Mouse (Mus musculus) hindbrain, embryonic 15.5 days (tissue): ENCODE measurements at regions not wholly inside any gene's neighbourhood (a gene's known extent, or its start where the extent isn't known, plus 50 kb on each side); places are given as distances from the start of the nearest gene placed in this dataset.

Source experiments
- ATAC-seq: fragments of 200-750 bp; cut with Nextera tagmentation; 2 replicates; pipeline ENCODE4 v1.8.0; 2017; ENCODE audit warnings: low read depth, moderate number of reproducible peaks, moderate TSS enrichment; ENCODE audit not compliant: low FRiP score
- H3K27ac ChIP-seq: fragments of 300-500 bp; sonication (generic); replicated peaks from 2 replicates; pipeline ENCODE4 v1.5.1; 2015; ENCODE audit warnings: mild to moderate bottlenecking, inconsistent platforms
- H3K27me3 ChIP-seq: fragments of 300-500 bp; sonication (generic); 2 replicates; pipeline ENCODE4 v1.6.1; 2015; ENCODE audit warnings: control low read depth, inconsistent platforms
- H3K36me3 ChIP-seq: fragments of 300-500 bp; sonication (generic); 2 replicates; pipeline ENCODE4 v1.6.1; 2015; ENCODE audit warnings: control low read depth, inconsistent platforms
- H3K4me1 ChIP-seq: fragments of 300-500 bp; sonication (generic); replicated peaks from 2 replicates; pipeline ENCODE4 v1.6.1; 2015; ENCODE audit warnings: control low read depth, inconsistent platforms
- H3K4me2 ChIP-seq: fragments of 300-500 bp; sonication (generic); 2 replicates; pipeline ENCODE4 v1.6.1; 2015; ENCODE audit warnings: moderate library complexity, mild to moderate bottlenecking, inconsistent platforms
- H3K4me3 ChIP-seq: fragments of 300-500 bp; sonication (generic); 2 replicates; pipeline ENCODE4 v1.5.1; 2015; ENCODE audit warnings: mild to moderate bottlenecking, inconsistent platforms
- H3K9ac ChIP-seq: fragments of 300-500 bp; sonication (generic); 2 replicates; pipeline ENCODE4 v1.6.1; 2015; ENCODE audit warnings: inconsistent platforms
- H3K9me3 ChIP-seq: fragments of 300-500 bp; sonication (generic); 2 replicates; pipeline ENCODE4 v1.6.1; 2016; ENCODE audit warnings: control low read depth, inconsistent platforms
- WGBS: fragments of 180-500 bp; shearing (Covaris S2); methylation state at CpG from one replicate; pipeline ENCODE4 v1.1.7; 2015; 5-methylcytosine and 5-hydroxymethylcytosine counted together

GRCm38 (mm10) chr4:89487416-89488165 lies 176.8 kb upstream of the Cdkn2b start:
- no peaks in the 10 kb centered on the region for H3K27me3 ChIP-seq
- 87% methylated on average over 5 of the region's 5 CpGs for WGBS
- H3K9ac ChIP-seq, result no peak overlapping the region
- no peak for ATAC-seq
- H3K4me3 ChIP-seq, result no peak overlapping the region
- H3K4me2 ChIP-seq, result no peak overlapping the region
- H3K4me1 ChIP-seq, result no peaks in the 10 kb centered on the region
- no peaks in the 10 kb centered on the region for H3K9me3 ChIP-seq
- H3K27ac ChIP-seq, result no peak overlapping the region
- no peaks in the 10 kb centered on the region for H3K36me3 ChIP-seq

- no peak overlapping the region for H3K4me2 ChIP-seq
- H3K9ac ChIP-seq, result no peak overlapping the region
- 88% methylated on average over 4 of the region's 4 CpGs for WGBS
- no peak for ATAC-seq
- no peak overlapping the region for H3K27ac ChIP-seq
- H3K36me3 ChIP-seq, result no peaks in the 10 kb centered on the region
- no peak overlapping the region for H3K4me3 ChIP-seq
- H3K4me1 ChIP-seq, result no peaks in the 10 kb centered on the region
- no peaks in the 10 kb centered on the region for H3K27me3 ChIP-seq
- no peaks in the 10 kb centered on the region for H3K9me3 ChIP-seq
Measured at GRCm38 (mm10) chr4:89486963-89487362, 176.1 kb upstream of the Cdkn2b start.

- Histone ChIP-seq H3K36me3 (no peaks in the 10 kb centered on the region), H3K9me3 (no peaks in the 10 kb centered on the region), H3K27ac (no peak overlapping the region), H3K4me1 (no peaks in the 10 kb centered on the region), H3K9ac (no peak overlapping the region), H3K27me3 (no peaks in the 10 kb centered on the region), H3K4me2 (no peak overlapping the region), H3K4me3 (no peak overlapping the region)
- ATAC-seq, result no peak
- WGBS, result 52% methylated on average over 11 of the region's 11 CpGs
Measured at GRCm38 (mm10) chr4:89485981-89486531, 175.2 kb upstream of the Cdkn2b start.

- no peak overlapping the region for H3K9ac ChIP-seq
- 82% methylated on average over 12 of the region's 12 CpGs for WGBS
- no peak overlapping the region for H3K27ac ChIP-seq
- no peaks in the 10 kb centered on the region for H3K4me1 ChIP-seq
- no peak overlapping the region for H3K4me2 ChIP-seq
- no peaks in the 10 kb centered on the region for H3K27me3 ChIP-seq
- no peaks in the 10 kb centered on the region for H3K9me3 ChIP-seq
- no peak for ATAC-seq
- H3K4me3 ChIP-seq, result no peak overlapping the region
- H3K36me3 ChIP-seq, result no peaks in the 10 kb centered on the region
Measured at GRCm38 (mm10) chr4:89478646-89479237, 167.9 kb upstream of the Cdkn2b start.

- ATAC-seq, result no peak
- Histone ChIP-seq H3K27me3 (no peaks in the 10 kb centered on the region), H3K4me3 (no peak overlapping the region), H3K27ac (no peak overlapping the region), H3K4me2 (no peak overlapping the region), H3K36me3 (no peaks in the 10 kb centered on the region), H3K4me1 (no peaks in the 10 kb centered on the region), H3K9ac (no peak overlapping the region), H3K9me3 (no peaks in the 10 kb centered on the region)
- 61% methylated on average over 3 of the region's 3 CpGs for WGBS
Measured at GRCm38 (mm10) chr4:89475848-89476247, 165.0 kb upstream of the Cdkn2b start.

- Histone ChIP-seq H3K4me3 (no peak overlapping the region), H3K4me2 (no peak overlapping the region), H3K9me3 (no peaks in the 10 kb centered on the region), H3K9ac (no peak overlapping the region), H3K4me1 (no peaks in the 10 kb centered on the region), H3K27ac (no peak overlapping the region), H3K36me3 (no peaks in the 10 kb centered on the region), H3K27me3 (no peaks in the 10 kb centered on the region)
- no peak for ATAC-seq
- WGBS, result 68% methylated on average over 7 of the region's 7 CpGs
Measured at GRCm38 (mm10) chr4:89474836-89475541, 164.2 kb upstream of the Cdkn2b start.

- Histone ChIP-seq H3K36me3 (no peaks in the 10 kb centered on the region), H3K4me1 (no peaks in the 10 kb centered on the region), H3K27me3 (no peaks in the 10 kb centered on the region), H3K4me3 (no peak overlapping the region), H3K9me3 (no peaks in the 10 kb centered on the region), H3K27ac (no peak overlapping the region), H3K4me2 (no peak overlapping the region), H3K9ac (no peak overlapping the region)
- ATAC-seq, result no peak
- 83% methylated on average over 1 of the region's 1 CpGs for WGBS
Measured at GRCm38 (mm10) chr4:89471426-89471825, 160.6 kb upstream of the Cdkn2b start.

- Histone ChIP-seq H3K9ac (no peak overlapping the region), H3K4me2 (no peak overlapping the region), H3K4me3 (no peak overlapping the region), H3K36me3 (no peaks in the 10 kb centered on the region), H3K9me3 (no peaks in the 10 kb centered on the region), H3K4me1 (no peaks in the 10 kb centered on the region), H3K27ac (no peak overlapping the region), H3K27me3 (no peaks in the 10 kb centered on the region)
- no peak for ATAC-seq
- 83% methylated on average over 2 of the region's 2 CpGs for WGBS
Measured at GRCm38 (mm10) chr4:89470756-89471155, 159.9 kb upstream of the Cdkn2b start.

GRCm38 (mm10) chr4:89469883-89470282 lies 159.0 kb upstream of the Cdkn2b start:
- no peak overlapping the region for H3K9ac ChIP-seq
- no peaks in the 10 kb centered on the region for H3K4me1 ChIP-seq
- H3K27ac ChIP-seq, result 0 out of 2 replicates have a peak overlapping the region, but pooled peaks have one; percentile 15
- ATAC-seq, result peak; percentile 74; the same call in 1 of the 2 replicates
- H3K27me3 ChIP-seq, result no peaks in the 10 kb centered on the region
- no peak overlapping the region for H3K4me3 ChIP-seq
- WGBS, result 27% methylated on average over 8 of the region's 8 CpGs
- no peak overlapping the region for H3K4me2 ChIP-seq
- H3K9me3 ChIP-seq, result no peaks in the 10 kb centered on the region
- H3K36me3 ChIP-seq, result no peaks in the 10 kb centered on the region

- Histone ChIP-seq H3K9me3 (no peaks in the 10 kb centered on the region), H3K36me3 (no peaks in the 10 kb centered on the region), H3K9ac (no peak overlapping the region), H3K4me1 (no peaks in the 10 kb centered on the region), H3K27ac (no peak overlapping the region), H3K27me3 (no peaks in the 10 kb centered on the region), H3K4me3 (no peak overlapping the region), H3K4me2 (no peak overlapping the region)
- ATAC-seq, result no peak
- WGBS, result 88% methylated on average over 3 of the region's 3 CpGs
Measured at GRCm38 (mm10) chr4:89469406-89469805, 158.6 kb upstream of the Cdkn2b start.

GRCm38 (mm10) chr4:89466766-89467165 lies 155.9 kb upstream of the Cdkn2b start:
- H3K9ac ChIP-seq, result no peak overlapping the region
- WGBS, result 93% methylated on average over 3 of the region's 3 CpGs
- ATAC-seq, result no peak
- H3K4me2 ChIP-seq, result no peak overlapping the region
- H3K9me3 ChIP-seq, result no peaks in the 10 kb centered on the region
- H3K27ac ChIP-seq, result no peak overlapping the region
- no peaks in the 10 kb centered on the region for H3K4me1 ChIP-seq
- H3K4me3 ChIP-seq, result no peak overlapping the region
- no peaks in the 10 kb centered on the region for H3K36me3 ChIP-seq
- no peaks in the 10 kb centered on the region for H3K27me3 ChIP-seq

- Histone ChIP-seq H3K9me3 (no peaks in the 10 kb centered on the region), H3K4me2 (no peak overlapping the region), H3K27me3 (no peaks in the 10 kb centered on the region), H3K4me1 (no peaks in the 10 kb centered on the region), H3K27ac (no peak overlapping the region), H3K9ac (no peak overlapping the region), H3K36me3 (no peaks in the 10 kb centered on the region), H3K4me3 (no peak overlapping the region)
- 86% methylated on average over 4 of the region's 4 CpGs for WGBS
- ATAC-seq, result no peak
Measured at GRCm38 (mm10) chr4:89463121-89463520, 152.3 kb upstream of the Cdkn2b start.
